Mouse (Mus musculus): ENCODE measurements around the gene Gna11.

- TF ChIP-seq CTCF (IDR thresholded peaks at IDR 0.05): no peak
- TF ChIP-seq POLR2A (IDR thresholded peaks at IDR 0.05; ENCODE audit: insufficient read depth, low read depth, low read length): no peak
- TF ChIP-seq EP300 (IDR thresholded peaks at IDR 0.05; ENCODE audit: insufficient read depth, low read depth, low read length): no peak
Measured at GRCm38 (mm10) chr10:81546788-81547571, 2.0 kb upstream of the Gna11 start.

All from heart, adult 2 months (tissue).